Mouse (Mus musculus) embryo, embryonic 11 days (tissue): ENCODE measurements around the gene Tmem131.

Source experiments
- DNase-seq: peaks from one replicate; pipeline ENCODE4 v3.0.0-alpha.2; 2015

Tmem131 gene

GRCm38 (mm10) chr1:36943653-36944052 lies at the start of gene Tmem131:
Tmem131 (minus strand) TSS chr1:36943666.
- DNase-seq, result no peak

- DNase-seq, result no peak
Measured at GRCm38 (mm10) chr1:36988561-36988960, 45.1 kb upstream of the Tmem131 start.

GRCm38 (mm10) chr1:36988161-36988560 lies 44.7 kb upstream of the Tmem131 start:
- DNase-seq, result no peak

- DNase-seq, result no peak
Measured at GRCm38 (mm10) chr1:36987172-36988148, 44.0 kb upstream of the Tmem131 start.

- DNase-seq, result no peak
Measured at GRCm38 (mm10) chr1:36986396-36987160, 43.1 kb upstream of the Tmem131 start.

- DNase-seq, result no peak
Measured at GRCm38 (mm10) chr1:36985896-36986295, 42.4 kb upstream of the Tmem131 start.

- no peak for DNase-seq
Measured at GRCm38 (mm10) chr1:36984406-36984805, 40.9 kb upstream of the Tmem131 start.

GRCm38 (mm10) chr1:36983754-36984153 lies 40.3 kb upstream of the Tmem131 start:
- DNase-seq, result no peak

- no peak for DNase-seq
Measured at GRCm38 (mm10) chr1:36982191-36982961, 38.9 kb upstream of the Tmem131 start.

- no peak for DNase-seq
Measured at GRCm38 (mm10) chr1:36976770-36977169, 33.3 kb upstream of the Tmem131 start.

- DNase-seq, result no peak
Measured at GRCm38 (mm10) chr1:36970918-36971617, 27.6 kb upstream of the Tmem131 start.

GRCm38 (mm10) chr1:36965831-36966230 lies 22.4 kb upstream of the Tmem131 start:
- no peak for DNase-seq

- no peak for DNase-seq
Measured at GRCm38 (mm10) chr1:36962379-36963176, 19.1 kb upstream of the Tmem131 start.

- DNase-seq, result no peak
Measured at GRCm38 (mm10) chr1:36960509-36961222, 17.2 kb upstream of the Tmem131 start.

GRCm38 (mm10) chr1:36949591-36950184 lies 6.2 kb upstream of the Tmem131 start:
- no peak for DNase-seq

- DNase-seq, result no peak
Measured at GRCm38 (mm10) chr1:36947448-36947847, 4.0 kb upstream of the Tmem131 start.

GRCm38 (mm10) chr1:36940381-36940762 lies 3.1 kb downstream of the Tmem131 start:
- no peak for DNase-seq

GRCm38 (mm10) chr1:36939506-36940380 lies 3.7 kb downstream of the Tmem131 start:
- DNase-seq, result peak; percentile 97

- DNase-seq, result peak; percentile 60
Measured at GRCm38 (mm10) chr1:36938801-36939286, 4.6 kb downstream of the Tmem131 start.
